Mouse (Mus musculus) cerebellum, adult 2 months (tissue): ENCODE results near the gene Copz2.

Source experiments
- CTCF ChIP-seq: fragments of 200-500 bp; IDR thresholded peaks from 2 replicates; pipeline ENCODE4 v1.5.1; 2011; ENCODE audit warnings: low read depth, mild to moderate bottlenecking, control low read depth, low read length, moderate library complexity, borderline replicate concordance; ENCODE audit not compliant: insufficient read depth
- POLR2A ChIP-seq: fragments of 200-500 bp; IDR thresholded peaks from 2 replicates; pipeline ENCODE4 v1.6.1; 2011; ENCODE audit warnings: low read length, control low read depth, borderline replicate concordance; ENCODE audit not compliant: insufficient read depth

DNA sequence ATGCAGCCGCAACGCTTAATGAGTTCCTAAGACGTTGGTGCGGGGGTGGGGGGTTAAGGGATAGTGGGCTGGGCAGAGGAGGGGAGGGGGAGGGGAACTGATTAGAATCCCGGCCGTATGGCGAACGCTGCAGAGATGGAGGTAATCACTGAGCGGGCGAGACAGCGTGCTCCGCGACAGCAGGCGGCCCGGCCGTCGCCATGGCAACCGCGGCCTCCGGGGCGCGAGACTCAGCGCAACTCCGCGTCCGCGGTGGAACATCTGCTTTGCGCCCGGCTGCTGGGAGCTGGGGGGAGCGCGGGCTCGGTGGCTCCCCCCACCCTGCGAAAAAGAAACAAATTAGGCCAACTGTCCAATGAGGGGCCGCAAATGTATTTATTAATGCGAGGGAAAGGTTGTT, 26.1 kb downstream of the Copz2 start:
- no peak for TF ChIP-seq CTCF
- no peak for TF ChIP-seq POLR2A
